Mouse (Mus musculus): Measurements from ENCODE around the gene Rassf7. TPM values are rescaled to one million over a fixed set of nuclear protein-coding genes. Genes with fewer than 3 reads are reported as not detected.

Gene Rassf7
- total and polyA plus RNA-seq, 3 experiments = 7.0 to 9.5 TPM; not detected in 1

GRCm38 (mm10) chr7:141227796-141228195 is 12.1 kb downstream of the Rassf7 start:
- no peak for DNase-seq (ENCODE audit: low read depth, low spot score)
- no peak for TF ChIP-seq MYC (IDR thresholded peaks at IDR 0.05; ENCODE audit: low read depth, low read length)
- no peak for TF ChIP-seq RCOR1 (IDR thresholded peaks at IDR 0.05; ENCODE audit: low read depth, low read length)
- peak overlapping the region; percentile 8 to 76; a peak in 2 of 4 replicates for H3K4me3 ChIP-seq (ENCODE audit: control insufficient read depth in 1 of 2, insufficient read depth in 1 of 2, low read depth in 2 of 2, low read length in 2 of 2)
- peaks cover 34% of the 10 kb centered on the region for H3K79me2 ChIP-seq (ENCODE audit: control insufficient read depth, insufficient read depth, low read length, poor library complexity)
- peaks cover 10 to 11% of the 10 kb centered on the region in 2 experiments; a peak in 3 of 4 replicates for H3K36me3 ChIP-seq (ENCODE audit: control insufficient read depth in 1 of 2, insufficient read depth in 2 of 2, low read length in 2 of 2)
- H3K9ac ChIP-seq (ENCODE audit: control insufficient read depth, low read depth, low read length, poor library complexity, severe bottlenecking) = peak overlapping the region; percentile 60
- H3K27me3 ChIP-seq (ENCODE audit: control insufficient read depth in 1 of 2, insufficient read depth in 2 of 2, low read length in 2 of 2) = no peaks in the 10 kb centered on the region
- H3K9me3 ChIP-seq (replicated peaks; ENCODE audit: insufficient read depth, low read length) = no peaks in the 10 kb centered on the region
- peaks cover 4 to 13% of the 10 kb centered on the region in 2 experiments; a peak in 3 of 4 replicates for H3K4me1 ChIP-seq (ENCODE audit: control insufficient read depth in 1 of 2, insufficient read depth in 2 of 2, low read length in 2 of 2)
- no peak overlapping the region for H3K27ac ChIP-seq (ENCODE audit: control insufficient read depth, low read depth, low read length)

- H3K36me3 ChIP-seq (ENCODE audit: control insufficient read depth in 1 of 2, insufficient read depth in 2 of 2, low read length in 2 of 2) = peaks cover 11 to 14% of the 10 kb centered on the region in 2 experiments; a peak in 3 of 4 replicates
- H3K9me3 ChIP-seq (replicated peaks; ENCODE audit: insufficient read depth, low read length) = no peaks in the 10 kb centered on the region
- DNase-seq (ENCODE audit: low read depth, low spot score) = peak; percentile 93
- peak within 1 kb of the TSS; percentile 83 for H3K9ac ChIP-seq (ENCODE audit: control insufficient read depth, low read depth, low read length, poor library complexity, severe bottlenecking)
- peak within 1 kb of the TSS; percentile 89 for H3K27ac ChIP-seq (ENCODE audit: control insufficient read depth, low read depth, low read length)
- peaks cover 36% of the 10 kb centered on the region for H3K79me2 ChIP-seq (ENCODE audit: control insufficient read depth, insufficient read depth, low read length, poor library complexity)
- H3K4me1 ChIP-seq (ENCODE audit: control insufficient read depth in 1 of 2, insufficient read depth in 2 of 2, low read length in 2 of 2) = peaks cover 4 to 12% of the 10 kb centered on the region in 2 experiments; a peak in 2 of 4 replicates
- peak within 1 kb of the TSS; percentile 76 to 78 for H3K4me3 ChIP-seq (ENCODE audit: control insufficient read depth in 1 of 2, insufficient read depth in 1 of 2, low read depth in 2 of 2, low read length in 2 of 2)
- H3K27me3 ChIP-seq (ENCODE audit: control insufficient read depth in 1 of 2, insufficient read depth in 2 of 2, low read length in 2 of 2) = no peaks in the 10 kb centered on the region
- TF ChIP-seq SMC3 (IDR thresholded peaks at IDR 0.05; ENCODE audit: low read depth, low read length) (peak; percentile 55), MYC (IDR thresholded peaks at IDR 0.05; ENCODE audit: low read depth, low read length) (peak; percentile 48; the same call in 1 of the 2 replicates), ZNF384 (IDR thresholded peaks at IDR 0.05; ENCODE audit: low read depth, low read length) (no peak), GABPA (IDR thresholded peaks at IDR 0.05; ENCODE audit: low read depth, low read length) (no peak), NRF1 (IDR thresholded peaks at IDR 0.05; ENCODE audit: insufficient read depth, low read depth, low read length, poor library complexity, severe bottlenecking) (0 out of 2 replicates have a peak, but pooled peaks have one; percentile 24), TAL1 (IDR thresholded peaks at IDR 0.05; ENCODE audit: low read length) (no peak), TBP (IDR thresholded peaks at IDR 0.05; ENCODE audit: low read depth, low read length) (peak; percentile 42; the same call in 1 of the 2 replicates), UBTF (IDR thresholded peaks at IDR 0.05; ENCODE audit: borderline replicate concordance, insufficient read depth, low read depth, low read length) (no peak), MYB (IDR thresholded peaks at IDR 0.05; ENCODE audit: low read depth, low read length) (peak; percentile 93), BHLHE40 (IDR thresholded peaks at IDR 0.05; ENCODE audit: borderline replicate concordance, low read depth, low read length) (peak; percentile 54; the same call in 1 of the 2 replicates), RAD21 (IDR thresholded peaks at IDR 0.05; ENCODE audit: low read depth, low read length) (no peak; the same call in 1 of the 2 replicates), KAT2A (conservative IDR thresholded peaks at IDR 0.05; ENCODE audit: low read depth, low read length) (peak; percentile 80; the same call in 1 of the 2 replicates), TCF12 (IDR thresholded peaks at IDR 0.05; ENCODE audit: low read depth, low read length) (0 out of 2 replicates have a peak, but pooled peaks have one; percentile 23), MAX (IDR thresholded peaks at IDR 0.05; ENCODE audit: low read length) (peak; percentile 43; the same call in 1 of the 2 replicates), MXI1 (IDR thresholded peaks at IDR 0.05; ENCODE audit: low read depth, low read length) (peak; percentile 61; the same call in 1 of the 2 replicates), CHD2 (IDR thresholded peaks at IDR 0.05; ENCODE audit: low read length) (no peak), ZMIZ1 (IDR thresholded peaks at IDR 0.05; ENCODE audit: low read depth, low read length) (no peak), EP300 (IDR thresholded peaks at IDR 0.05; ENCODE audit: low read depth in 1 of 2, low read length in 2 of 2) (no peak), USF2 (IDR thresholded peaks at IDR 0.05; ENCODE audit: borderline replicate concordance in 1 of 2, insufficient read depth in 1 of 2, low read depth in 1 of 2, low read length in 2 of 2) (no peak), NELFE (IDR thresholded peaks at IDR 0.05; ENCODE audit: low read depth, low read length) (peak; percentile 65), MAZ (IDR thresholded peaks at IDR 0.05; ENCODE audit: low read depth, low read length) (peak; percentile 53; the same call in 1 of the 2 replicates), CHD1 (IDR thresholded peaks at IDR 0.05; ENCODE audit: low read depth, low read length) (peak; percentile 100), HCFC1 (IDR thresholded peaks at IDR 0.05; ENCODE audit: low read depth, low read length) (peak; percentile 89), E2F4 (IDR thresholded peaks at IDR 0.05; ENCODE audit: borderline replicate concordance, low read depth, low read length) (no peak), POLR2A (IDR thresholded peaks at IDR 0.05; ENCODE audit: control insufficient read depth in 1 of 2, insufficient read depth in 1 of 2, low read depth in 1 of 2, low read length in 2 of 2, poor library complexity in 1 of 2) (peak; percentile 72 to 80; a peak in 3 of 4 replicates), GATA1 (IDR thresholded peaks at IDR 0.05; ENCODE audit: low read depth, low read length) (no peak), POLR2AphosphoS5 (IDR thresholded peaks at IDR 0.05; ENCODE audit: borderline replicate concordance, low read depth, low read length) (no peak; the same call in 1 of the 2 replicates), ZC3H11A (IDR thresholded peaks at IDR 0.05; ENCODE audit: low read depth, low read length) (no peak)
Observed at GRCm38 (mm10) chr7:141228279-141229067, 12.8 kb downstream of the Rassf7 start, which contains the start of gene Phrf1. TSS of gene Phrf1 (plus strand) at chr7:141228784.
